Mouse (Mus musculus): ENCODE measurements around the gene 2310007B03Rik. TPM values are rescaled to one million over a fixed set of nuclear protein-coding genes. Genes with fewer than 3 reads are reported as not detected.

Gene 2310007B03Rik
- total RNA-seq, 2 experiments from 2014 or later = not detected

GRCm38 (mm10) chr1:93114713-93115463 lies 45.9 kb downstream of the 2310007B03Rik start:
- ATAC-seq (replicated peaks; ENCODE audit: poor library complexity) = peak; percentile 98

DNA sequence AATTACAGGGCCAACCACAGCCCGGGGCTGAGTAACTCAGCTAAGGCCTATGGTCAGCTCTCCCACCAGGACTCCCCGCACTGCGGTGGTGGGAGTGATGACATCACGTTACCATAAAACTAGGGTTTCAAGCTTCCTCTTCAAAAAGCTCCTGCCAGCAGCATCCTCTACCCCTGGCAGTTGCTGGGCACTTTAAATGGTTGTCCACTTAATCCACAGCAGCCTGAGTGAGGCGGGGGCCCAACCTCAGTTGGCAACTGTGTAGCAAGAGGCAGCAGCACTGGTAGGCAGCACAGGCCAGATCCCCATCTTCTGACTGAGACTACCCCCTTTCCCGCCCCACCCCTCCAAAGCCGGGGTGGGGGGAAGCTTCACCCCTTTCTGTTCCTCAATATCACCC lies 58.0 kb downstream of the 2310007B03Rik start:
- ATAC-seq (replicated peaks; ENCODE audit: poor library complexity) = no peak

DNA sequence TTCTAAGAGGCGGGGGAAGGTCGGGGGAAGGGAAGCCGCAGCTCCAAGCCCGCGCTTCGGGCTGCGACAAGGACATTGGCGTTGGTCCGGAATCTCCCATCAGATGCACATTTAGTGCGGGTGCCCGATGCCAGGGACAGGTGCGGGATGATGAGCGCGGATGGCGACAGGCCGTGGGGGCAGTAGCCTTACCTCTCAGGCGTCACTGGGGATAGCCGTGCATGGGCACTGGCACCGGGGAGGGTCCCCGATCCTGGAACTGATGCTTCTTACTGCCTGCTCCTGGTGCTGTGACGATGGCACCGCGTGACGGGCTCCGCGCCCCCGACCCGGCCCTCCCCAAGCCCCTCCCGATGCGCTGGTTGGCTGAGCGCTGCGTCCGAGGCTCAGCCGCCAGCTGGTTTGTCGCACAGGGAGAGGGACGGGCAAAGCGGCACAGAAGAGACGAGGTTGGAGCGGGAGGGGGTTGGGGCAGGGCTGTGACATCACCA lies 59.1 kb downstream of the 2310007B03Rik start, which contains the start of gene Kif1a:
Kif1a (minus strand) TSS at position 381 of the 491 bp plus-strand sequence.
- ATAC-seq (replicated peaks; ENCODE audit: poor library complexity) = no peak

Other genes starting within 250 kb of the 2310007B03Rik start
- 4.4 and 6.9 TPM in 2 replicates for gene Capn10, start 226.6 kb downstream of the 2310007B03Rik start, total RNA-seq (2015)
- gene Capn10, start 226.6 kb downstream of the 2310007B03Rik start, total RNA-seq (2017) = 8.2 and 9.2 TPM in 2 replicates
- 1.1 TPM in 2 replicates for gene Gpr35, start 210.1 kb downstream of the 2310007B03Rik start, total RNA-seq (2015)
- gene Gpr35, start 210.1 kb downstream of the 2310007B03Rik start, total RNA-seq (2017) = 0.74 and 1.6 TPM in 2 replicates
- gene Aqp12, start 154.6 kb downstream of the 2310007B03Rik start, total RNA-seq (2015) = not detected in 2 replicates
- not detected in 2 replicates for gene Aqp12, start 154.6 kb downstream of the 2310007B03Rik start, total RNA-seq (2017)
- gene Kif1a, start 59.0 kb downstream of the 2310007B03Rik start, total RNA-seq (2015) = 0.05 TPM in 1 of 2 replicates, not detected in the other
- not detected in 2 replicates for gene Kif1a, start 59.0 kb downstream of the 2310007B03Rik start, total RNA-seq (2017)
- gene Agxt, start 25.7 kb downstream of the 2310007B03Rik start, total RNA-seq (2015) = not detected in 2 replicates
- not detected in 2 replicates for gene Agxt, start 25.7 kb downstream of the 2310007B03Rik start, total RNA-seq (2017)
- not detected in 2 replicates for gene Crocc2, start 7.8 kb upstream of the 2310007B03Rik start, total RNA-seq (2015)
- gene Crocc2, start 7.8 kb upstream of the 2310007B03Rik start, total RNA-seq (2017) = not detected in 2 replicates
- 0.44 and 3.2 TPM in 2 replicates for gene Sned1, start 74.9 kb upstream of the 2310007B03Rik start, total RNA-seq (2015)
- 0.14 and 0.17 TPM in 2 replicates for gene Sned1, start 74.9 kb upstream of the 2310007B03Rik start, total RNA-seq (2017)
- gene Mterf4, start 145.0 kb upstream of the 2310007B03Rik start, total RNA-seq (2015) = 11.3 and 13.1 TPM in 2 replicates
- 24.4 and 27.6 TPM in 2 replicates for gene Mterf4, start 145.0 kb upstream of the 2310007B03Rik start, total RNA-seq (2017)
- gene Ppp1r7, start 181.9 kb upstream of the 2310007B03Rik start, total RNA-seq (2015) = 27.1 and 43.2 TPM in 2 replicates
- gene Ppp1r7, start 181.9 kb upstream of the 2310007B03Rik start, total RNA-seq (2017) = 16.0 and 26.1 TPM in 2 replicates
- gene Pask, start 182.5 kb upstream of the 2310007B03Rik start, total RNA-seq (2015) = 11.1 and 13.8 TPM in 2 replicates
- gene Pask, start 182.5 kb upstream of the 2310007B03Rik start, total RNA-seq (2017) = 10.4 and 12.6 TPM in 2 replicates
- gene Ano7, start 213.0 kb upstream of the 2310007B03Rik start, total RNA-seq (2015) = 0.05 and 1.1 TPM in 2 replicates
- gene Ano7, start 213.0 kb upstream of the 2310007B03Rik start, total RNA-seq (2017) = 0.33 TPM in 1 of 2 replicates, not detected in the other